Mouse (Mus musculus) left cerebral cortex, postnatal 4 days (tissue): ENCODE measurements at regions not wholly inside any gene's neighbourhood (a gene's known extent, or its start where the extent isn't known, plus 50 kb on each side); places are given as distances from the start of the nearest gene placed in this dataset.
"Not testable (repeated sequence)": the region's sequence is repeated elsewhere in the genome, so short reads cannot be mapped to it uniquely, and the experiment has no call there.

Experiments
- DNase-seq: peaks from one replicate; pipeline ENCODE4 v3.0.0-alpha.2; 2022
- intact Hi-C: fragments of 180-260 bp; cut with DNase I; formaldehyde crosslinking; loops from one replicate; pipeline ENCODE4 v1.15.1; 2025

GRCm38 (mm10) chr7:25981167-25981566, 80.1 kb upstream of the Cyp2b13 start:
- intact Hi-C loops = loop anchor here (5.0 kb wide), 1 partner anchor 101 kb away; no protein-coding TSS in a partner anchor
- DNase-seq = no peak

GRCm38 (mm10) chr7:25986981-25987380, 74.3 kb upstream of the Cyp2b13 start:
- intact Hi-C loops = no loop called here
- no peak for DNase-seq

- DNase-seq = no peak
- intact Hi-C loops = no loop called here
Observed at GRCm38 (mm10) chr7:25988322-25988721, 73.0 kb upstream of the Cyp2b13 start.

GRCm38 (mm10) chr7:26005916-26006315, 55.4 kb upstream of the Cyp2b13 start:
- intact Hi-C loops, DNase-seq: not testable (repeated sequence)

GRCm38 (mm10) chr7:26008056-26008455, 53.2 kb upstream of the Cyp2b13 start:
- DNase-seq = no peak
- intact Hi-C loops = no loop called here
